Mouse (Mus musculus) lung, adult 2 months (tissue): ENCODE data around the gene Pcnx3. TPM values are rescaled to one million over a fixed set of nuclear protein-coding genes. Genes with fewer than 3 reads are reported as not detected.
A peak's percentile ranks its signal among the peaks of the same experiment; 100 is the strongest.

ENCODE experiments used
- DNase-seq: peaks from one replicate; pipeline ENCODE4 v3.0.0; 2022
- H3K4me1 ChIP-seq: fragments of 200-500 bp; 2 replicates; pipeline ENCODE4 v1.6.1; 2011; ENCODE audit warnings: low read length; ENCODE audit not compliant: control insufficient read depth, insufficient read depth
- H3K4me3 ChIP-seq: fragments of 200-500 bp; replicated peaks from 2 replicates; pipeline ENCODE3; 2011; ENCODE audit warnings: low read depth, mild to moderate bottlenecking, control low read depth, low read length; ENCODE audit errors: extremely low read depth
- CTCF ChIP-seq: fragments of 200-500 bp; IDR thresholded peaks from 2 replicates; pipeline ENCODE4 v1.5.1; 2011; ENCODE audit warnings: mild to moderate bottlenecking, low read length, control low read depth; ENCODE audit not compliant: insufficient read depth
- POLR2A ChIP-seq: fragments of 200-500 bp; IDR thresholded peaks from 2 replicates; pipeline ENCODE4 v1.6.1; 2011; ENCODE audit warnings: low read depth, mild to moderate bottlenecking, control low read depth, low read length, borderline replicate concordance; ENCODE audit errors: extremely low read depth
- WGBS: fragments of 180-500 bp; shearing (Covaris S2); methylation state at CpG from one replicate; pipeline ENCODE4 v1.1.7; 2018; 5-methylcytosine and 5-hydroxymethylcytosine counted together
- polyA plus RNA-seq: library from polyadenylated mRNA; depleted of rRNA; stranded (reverse); fragments of >200 nt; gene quantifications from 2 replicates; pipeline ENCODE4 v1.2.3, GENCODE M21; 2012; rRNA removed

Gene Pcnx3
- polyA plus RNA-seq, 1 experiment = 156 TPM

DNA sequence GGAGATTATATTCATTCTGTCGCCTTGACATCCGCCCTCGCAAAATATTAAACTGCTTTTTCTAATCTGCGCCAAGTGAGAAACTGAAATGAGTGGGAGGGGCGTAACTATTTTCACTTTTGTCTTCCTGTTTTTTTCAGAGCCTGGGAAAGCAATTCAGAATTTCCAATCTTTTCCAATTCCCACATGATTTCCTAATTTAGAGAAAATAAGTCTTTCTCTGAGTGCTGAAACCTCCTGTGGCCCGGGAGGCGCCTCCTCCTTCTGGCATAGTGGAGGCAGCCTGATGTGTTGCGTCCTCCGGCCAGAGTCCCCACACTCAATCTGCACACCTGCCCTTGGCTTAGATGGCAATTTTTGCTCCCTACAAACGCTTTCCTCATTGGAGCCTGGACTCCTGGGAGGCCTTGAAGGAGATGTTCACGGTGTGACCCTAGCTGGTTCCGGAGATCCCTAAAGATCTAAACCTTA, 52.1 kb downstream of the Pcnx3 start:
- no peak for DNase-seq
- WGBS = 6% methylated on average over 12 of the region's 12 CpGs
- TF ChIP-seq CTCF (no peak), POLR2A (peak; percentile 31; the same call in 1 of the 2 replicates)
- Histone ChIP-seq H3K4me3 (peak overlapping the region; percentile 83), H3K4me1 (peaks cover 15% of the 10 kb centered on the region)

GRCm38 (mm10) chr19:5636036-5636570, 52.6 kb downstream of the Pcnx3 start:
- TF ChIP-seq POLR2A (no peak), CTCF (no peak)
- peaks cover 15% of the 10 kb centered on the region for H3K4me1 ChIP-seq
- 47% methylated on average over 7 of the region's 7 CpGs for WGBS
- H3K4me3 ChIP-seq = no peak overlapping the region
- DNase-seq = no peak

GRCm38 (mm10) chr19:5632120-5632519, 56.6 kb downstream of the Pcnx3 start:
- no peak overlapping the region for H3K4me3 ChIP-seq
- H3K4me1 ChIP-seq = peaks cover 8% of the 10 kb centered on the region
- WGBS = 78% methylated on average over 9 of the region's 9 CpGs
- TF ChIP-seq CTCF = no peak
- TF ChIP-seq POLR2A = no peak
- no peak for DNase-seq

GRCm38 (mm10) chr19:5629907-5630306, 58.8 kb downstream of the Pcnx3 start:
- H3K4me3 ChIP-seq = no peak overlapping the region
- no peaks in the 10 kb centered on the region for H3K4me1 ChIP-seq
- TF ChIP-seq POLR2A (no peak), CTCF (no peak)
- no peak for DNase-seq

- DNase-seq = no peak
- Histone ChIP-seq H3K4me3 (no peak overlapping the region), H3K4me1 (no peaks in the 10 kb centered on the region)
- TF ChIP-seq POLR2A (no peak), CTCF (no peak)
- WGBS = 76% methylated on average over 8 of the region's 8 CpGs
These were observed 63.4 kb downstream of the Pcnx3 start for GRCm38 (mm10) chr19:5625311-5625710.

DNA sequence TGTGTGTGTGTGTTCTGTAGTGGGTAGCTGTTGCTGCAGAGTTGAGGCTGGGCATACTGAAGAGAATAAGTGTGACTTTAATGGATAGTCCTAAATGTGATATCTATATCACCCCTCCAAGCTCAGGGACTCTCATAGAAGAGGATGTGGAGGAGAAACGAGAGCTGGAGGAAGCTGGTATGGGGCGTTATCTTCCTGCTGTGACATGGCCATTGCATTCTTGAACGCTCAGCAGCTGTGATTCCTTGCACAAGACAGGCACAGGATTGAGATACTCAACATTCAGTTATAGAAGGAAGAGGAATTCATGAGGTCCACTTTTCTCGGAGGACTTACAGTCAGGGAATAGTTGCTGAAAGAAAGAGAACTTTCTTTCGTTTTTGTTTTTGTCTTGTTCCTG, 66.8 kb downstream of the Pcnx3 start:
- H3K4me1 ChIP-seq = no peaks in the 10 kb centered on the region
- 55% methylated on average over 5 of the region's 5 CpGs for WGBS
- H3K4me3 ChIP-seq = no peak overlapping the region
- no peak for DNase-seq
- TF ChIP-seq CTCF (no peak), POLR2A (no peak)

GRCm38 (mm10) chr19:5620007-5620406, 68.7 kb downstream of the Pcnx3 start:
- 70% methylated on average over 4 of the region's 4 CpGs for WGBS

GRCm38 (mm10) chr19:5614953-5615352, 73.8 kb downstream of the Pcnx3 start:
- TF ChIP-seq POLR2A (no peak), CTCF (no peak)
- DNase-seq = peak; percentile 71
- WGBS = 24% methylated on average over 2 of the region's 2 CpGs
- Histone ChIP-seq H3K4me1 (peaks cover 6% of the 10 kb centered on the region), H3K4me3 (no peak overlapping the region)

More at GRCm38 (mm10) chr19:5620007-5620406, 68.7 kb downstream of the Pcnx3 start:
- no peak for DNase-seq
- Histone ChIP-seq H3K4me3 (no peak overlapping the region), H3K4me1 (peaks cover 4% of the 10 kb centered on the region)
- TF ChIP-seq POLR2A (no peak), CTCF (no peak)

Other genes starting within 250 kb of the Pcnx3 start
- gene Fosl1, start 241.4 kb downstream of the Pcnx3 start, polyA plus RNA-seq = 0.34 and 0.36 TPM in 2 replicates
- 15.8 and 17.0 TPM in 2 replicates for gene Ccdc85b, start 231.0 kb downstream of the Pcnx3 start, polyA plus RNA-seq
- gene Fibp, start 228.3 kb downstream of the Pcnx3 start, polyA plus RNA-seq = 129 and 144 TPM in 2 replicates
- 4.9 and 5.7 TPM in 2 replicates for gene Ctsw, start 220.4 kb downstream of the Pcnx3 start, polyA plus RNA-seq
- 96.9 and 103 TPM in 2 replicates for gene Efemp2, start 215.0 kb downstream of the Pcnx3 start, polyA plus RNA-seq
- 50.3 and 53.0 TPM in 2 replicates for gene Mus81, start 200.5 kb downstream of the Pcnx3 start, polyA plus RNA-seq
- gene Cfl1, start 198.5 kb downstream of the Pcnx3 start, polyA plus RNA-seq = 439 and 568 TPM in 2 replicates
- 1.1 and 1.2 TPM in 2 replicates for gene 1700020D05Rik, start 185.1 kb downstream of the Pcnx3 start, polyA plus RNA-seq
- 8.8 and 15.6 TPM in 2 replicates for gene Snx32, start 178.4 kb downstream of the Pcnx3 start, polyA plus RNA-seq
- gene Ovol1, start 128.3 kb downstream of the Pcnx3 start, polyA plus RNA-seq = 2.3 and 11.2 TPM in 2 replicates
- gene Ap5b1, start 120.9 kb downstream of the Pcnx3 start, polyA plus RNA-seq = 14.5 and 15.3 TPM in 2 replicates
- gene Rnaseh2c, start 87.0 kb downstream of the Pcnx3 start, polyA plus RNA-seq = 38.6 and 47.6 TPM in 2 replicates
- gene Kat5, start 78.7 kb downstream of the Pcnx3 start, polyA plus RNA-seq = 72.5 and 75.7 TPM in 2 replicates
- gene Rela, start 51.4 kb downstream of the Pcnx3 start, polyA plus RNA-seq = 118 and 120 TPM in 2 replicates
- gene Sipa1, start 25.2 kb downstream of the Pcnx3 start, polyA plus RNA-seq = 163 and 214 TPM in 2 replicates
- 141 and 162 TPM in 2 replicates for gene Map3k11, start 166 bp downstream of the Pcnx3 start, polyA plus RNA-seq
- gene Kcnk7, start 15.5 kb upstream of the Pcnx3 start, polyA plus RNA-seq = 2.0 and 4.6 TPM in 2 replicates
- gene Ehbp1l1, start 37.4 kb upstream of the Pcnx3 start, polyA plus RNA-seq = 64.4 and 73.8 TPM in 2 replicates
- gene Fam89b, start 40.7 kb upstream of the Pcnx3 start, polyA plus RNA-seq = 231 and 234 TPM in 2 replicates
- 236 and 238 TPM in 2 replicates for gene Ltbp3, start 52.0 kb upstream of the Pcnx3 start, polyA plus RNA-seq
- 113 and 116 TPM in 2 replicates for gene Scyl1, start 82.5 kb upstream of the Pcnx3 start, polyA plus RNA-seq
- gene Frmd8, start 186.4 kb upstream of the Pcnx3 start, polyA plus RNA-seq = 32.1 and 37.8 TPM in 2 replicates
- gene Slc25a45, start 188.9 kb upstream of the Pcnx3 start, polyA plus RNA-seq = 24.5 and 26.0 TPM in 2 replicates
- gene Tigd3, start 205.2 kb upstream of the Pcnx3 start, polyA plus RNA-seq = 1.1 and 1.2 TPM in 2 replicates
- gene Dpf2, start 224.1 kb upstream of the Pcnx3 start, polyA plus RNA-seq = 87.1 and 103 TPM in 2 replicates
- 22.2 and 24.1 TPM in 2 replicates for gene Cdc42ep2, start 235.9 kb upstream of the Pcnx3 start, polyA plus RNA-seq